Mouse (Mus musculus) hindbrain, embryonic 14.5 days (tissue): ENCODE results near the gene Negr1. TPM values are rescaled to one million over a fixed set of nuclear protein-coding genes. Genes with fewer than 3 reads are reported as not detected.
"Not testable (repeated sequence)": the region's sequence is repeated elsewhere in the genome, so short reads cannot be mapped to it uniquely, and the experiment has no call there.

Experiments
- ATAC-seq: fragments of 200-750 bp; cut with Nextera tagmentation; 2 replicates; pipeline ENCODE4 v1.8.0; 2017; ENCODE audit warnings: moderate number of reproducible peaks, mild to moderate bottlenecking, moderate TSS enrichment, moderate library complexity; ENCODE audit not compliant: low FRiP score
- DNase-seq: peaks from one replicate; pipeline ENCODE4 v3.0.0-alpha.2; 2015; ENCODE audit warnings: low spot score
- H3K27ac ChIP-seq: fragments of 300-500 bp; sonication (generic); 2 replicates; pipeline ENCODE4 v1.5.1; 2014; ENCODE audit warnings: mild to moderate bottlenecking, moderate library complexity
- H3K27me3 ChIP-seq: fragments of 300-500 bp; sonication (generic); 2 replicates; pipeline ENCODE4 v1.6.1; 2014; ENCODE audit warnings: mild to moderate bottlenecking, low read length, mixed read lengths; ENCODE audit not compliant: control insufficient read depth, insufficient read depth
- H3K36me3 ChIP-seq: fragments of 300-500 bp; sonication (generic); replicated peaks from 2 replicates; pipeline ENCODE4 v1.6.1; 2014; ENCODE audit not compliant: control insufficient read depth, insufficient read depth
- H3K4me1 ChIP-seq: fragments of 300-500 bp; sonication (generic); replicated peaks from 2 replicates; pipeline ENCODE4 v1.6.1; 2014; ENCODE audit warnings: antibody characterized with exemption, low read length, mixed read lengths; ENCODE audit not compliant: control insufficient read depth, insufficient read depth
- H3K4me2 ChIP-seq: fragments of 300-500 bp; sonication (generic); replicated peaks from 2 replicates; pipeline ENCODE4 v1.6.1; 2014; ENCODE audit warnings: mild to moderate bottlenecking, moderate library complexity
- H3K4me3 ChIP-seq: fragments of 300-500 bp; sonication (generic); replicated peaks from 2 replicates; pipeline ENCODE4 v1.5.1; 2014; ENCODE audit warnings: mild to moderate bottlenecking, low read length
- H3K9ac ChIP-seq: fragments of 300-500 bp; sonication (generic); 2 replicates; pipeline ENCODE4 v1.6.1; 2014
- H3K9me3 ChIP-seq: fragments of 300-500 bp; sonication (generic); 2 replicates; pipeline ENCODE4 v1.6.1; 2016; ENCODE audit warnings: low read length; ENCODE audit not compliant: control insufficient read depth
- WGBS: fragments of 180-500 bp; shearing (Covaris S2); extraction: QIAGEN DNeasy Blood & Tissue Kit; methylation state at CpG from one replicate; pipeline ENCODE4 v1.1.7; 2014; 5-methylcytosine and 5-hydroxymethylcytosine counted together
- polyA plus RNA-seq: library from polyadenylated mRNA; unstranded; fragments of >200 nt; fragmentation: Nextera tagmentation; extraction: Ambion mirVana; gene quantifications from 2 replicates; pipeline ENCODE4 v1.2.1, GENCODE M21; 2014

Negr1 gene
- polyA plus RNA-seq, 1 experiment from 2014 or later: 46.2 TPM

DNA sequence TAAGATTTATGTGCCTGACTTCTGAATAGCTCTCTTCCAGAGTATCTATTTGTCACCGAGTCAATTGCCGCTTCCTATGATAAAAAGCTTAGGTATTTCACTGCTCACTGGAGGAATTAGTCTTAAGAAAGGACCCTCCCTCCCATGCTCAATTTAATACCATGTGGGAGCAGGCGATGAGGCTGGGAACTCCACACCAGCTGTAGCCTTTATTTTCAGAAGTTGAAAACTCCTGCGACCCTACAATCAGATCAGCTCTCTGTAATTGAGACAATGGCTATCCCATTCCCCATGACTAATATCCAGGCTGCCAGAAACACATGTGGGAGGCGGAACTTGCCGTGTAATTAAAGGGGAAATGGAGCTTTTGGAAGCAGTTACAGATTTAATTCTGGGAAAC lies 474.4 kb downstream of the Negr1 start:
- Histone ChIP-seq H3K9ac (no peak overlapping the region), H3K27me3 (no peaks in the 10 kb centered on the region), H3K4me1 (no peaks in the 10 kb centered on the region), H3K27ac (no peak overlapping the region), H3K4me3 (no peak overlapping the region), H3K4me2 (no peak overlapping the region), H3K9me3 (no peaks in the 10 kb centered on the region), H3K36me3 (no peaks in the 10 kb centered on the region)
- DNase-seq (no peak), ATAC-seq (no peak)
- WGBS: 57% methylated on average over 6 of the region's 6 CpGs

GRCm38 (mm10) chr3:157036568-157036967 lies 475.0 kb downstream of the Negr1 start:
- Histone ChIP-seq H3K9ac (no peak overlapping the region), H3K4me2 (no peak overlapping the region), H3K9me3 (no peaks in the 10 kb centered on the region), H3K4me1 (no peaks in the 10 kb centered on the region), H3K27ac (no peak overlapping the region), H3K36me3 (no peaks in the 10 kb centered on the region), H3K27me3 (no peaks in the 10 kb centered on the region), H3K4me3 (no peak overlapping the region)
- DNase-seq (no peak), ATAC-seq (no peak)
- WGBS: 56% methylated on average over 1 of the region's 1 CpGs

DNA sequence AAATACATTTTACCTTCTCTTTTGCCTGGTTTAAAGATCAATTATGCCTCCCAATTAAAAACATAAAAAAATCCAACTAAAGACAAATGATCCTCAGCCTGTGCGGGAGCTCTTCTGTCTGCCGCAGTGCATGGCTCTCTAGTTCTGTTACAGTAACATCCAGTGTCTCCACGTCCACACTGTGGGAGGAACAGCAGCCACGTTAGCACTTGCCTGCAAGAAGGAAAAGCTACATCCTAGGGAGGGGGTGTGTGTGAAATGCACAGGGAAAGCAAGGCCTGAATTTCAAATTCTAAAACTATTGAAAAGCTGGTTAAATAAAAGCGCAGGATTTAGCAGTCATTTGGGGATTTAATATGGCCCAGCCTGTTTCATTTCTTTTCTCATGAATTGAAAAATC lies 479.0 kb downstream of the Negr1 start:
- H3K4me3 ChIP-seq: no peak overlapping the region
- DNase-seq: no peak

DNA sequence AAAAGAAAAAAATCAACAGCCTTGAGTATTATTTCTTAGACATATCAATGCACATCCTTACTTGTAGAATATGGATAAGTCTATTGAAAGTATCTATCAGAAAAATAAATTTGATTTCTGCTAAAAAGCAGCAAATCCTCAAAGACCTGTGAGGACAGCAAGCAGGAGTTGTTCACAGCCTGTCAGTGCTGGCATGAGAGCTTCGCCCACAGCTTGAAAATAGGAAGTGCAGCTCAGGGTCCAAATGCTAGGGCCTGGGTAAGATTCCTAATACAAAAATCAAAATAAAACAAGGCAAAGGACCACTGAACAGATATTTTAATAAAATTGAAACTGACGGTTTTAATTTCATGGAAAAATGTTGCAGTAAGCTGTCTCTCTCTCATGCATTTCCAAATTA lies 483.0 kb downstream of the Negr1 start:
- Histone ChIP-seq H3K27me3 (no peaks in the 10 kb centered on the region), H3K9ac (no peak overlapping the region), H3K9me3 (no peaks in the 10 kb centered on the region), H3K4me3 (no peak overlapping the region), H3K27ac (no peak overlapping the region), H3K4me1 (no peaks in the 10 kb centered on the region), H3K4me2 (no peak overlapping the region), H3K36me3 (no peaks in the 10 kb centered on the region)
- WGBS: 91% methylated on average over 2 of the region's 2 CpGs
- ATAC-seq (no peak), DNase-seq (no peak)

More for the DNA sequence above, 479.0 kb downstream of the Negr1 start:
- Histone ChIP-seq H3K36me3 (no peaks in the 10 kb centered on the region), H3K4me2 (no peak overlapping the region), H3K27me3 (no peaks in the 10 kb centered on the region), H3K9ac (no peak overlapping the region), H3K9me3 (no peaks in the 10 kb centered on the region), H3K4me1 (no peaks in the 10 kb centered on the region), H3K27ac (0 out of 2 replicates have a peak overlapping the region, but pooled peaks have one; percentile 51)
- no peak for ATAC-seq
- WGBS: 50% methylated on average over 5 of the region's 5 CpGs

GRCm38 (mm10) chr3:157064438-157064837 lies 502.8 kb downstream of the Negr1 start:
- not testable (repeated sequence) for H3K4me2 ChIP-seq, DNase-seq, H3K27me3 ChIP-seq, H3K4me3 ChIP-seq, H3K9me3 ChIP-seq, H3K36me3 ChIP-seq, ATAC-seq, H3K27ac ChIP-seq, H3K9ac ChIP-seq, H3K4me1 ChIP-seq
- 81% methylated on average over 2 of the region's 2 CpGs for WGBS

GRCm38 (mm10) chr3:157066331-157066730 lies 504.7 kb downstream of the Negr1 start:
- H3K27me3 ChIP-seq: no peaks in the 10 kb centered on the region
- ATAC-seq (no peak), DNase-seq (no peak)
- H3K4me1 ChIP-seq: no peaks in the 10 kb centered on the region
- no peak overlapping the region for H3K4me2 ChIP-seq
- H3K27ac ChIP-seq: no peak overlapping the region
- H3K36me3 ChIP-seq: no peaks in the 10 kb centered on the region
- H3K9ac ChIP-seq: no peak overlapping the region
- H3K9me3 ChIP-seq: no peaks in the 10 kb centered on the region
- H3K4me3 ChIP-seq: no peak overlapping the region

DNA sequence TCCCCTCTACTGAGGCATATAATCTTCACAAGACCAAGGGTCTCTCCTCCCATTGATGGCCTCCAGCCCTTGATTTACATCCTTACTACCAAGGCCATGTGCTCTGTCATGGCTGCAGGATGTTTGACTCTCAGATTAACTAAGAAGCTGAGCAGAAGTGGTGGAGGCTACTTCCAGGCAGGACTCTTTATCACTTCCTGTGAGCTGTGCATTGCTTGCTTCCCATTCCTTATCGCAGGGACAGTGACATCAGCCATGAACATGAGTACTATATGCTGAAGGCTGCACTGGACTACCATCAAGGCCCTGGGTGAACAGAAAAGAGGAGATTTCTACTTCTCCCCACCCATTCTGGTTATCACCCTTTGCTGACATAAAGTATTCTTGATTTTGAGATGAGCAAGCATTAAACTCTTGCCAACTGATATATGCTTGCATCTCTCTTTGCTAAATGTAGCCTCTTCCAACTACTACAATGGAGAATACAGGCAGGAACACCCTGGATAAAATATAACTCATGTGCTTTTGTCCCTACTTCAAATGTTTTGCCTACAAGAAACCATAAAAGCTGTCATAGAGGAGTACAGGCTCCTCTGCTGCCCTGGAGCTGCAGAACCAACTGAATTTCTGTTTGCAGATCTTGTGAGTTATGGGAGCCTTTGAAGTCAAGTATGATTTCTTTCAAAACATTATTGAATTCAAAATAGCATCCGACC lies 517.8 kb downstream of the Negr1 start:
- DNase-seq (no peak), ATAC-seq (no peak)
- H3K4me1 ChIP-seq: no peaks in the 10 kb centered on the region
- WGBS: 89% methylated on average over 2 of the region's 2 CpGs
- no peaks in the 10 kb centered on the region for H3K9me3 ChIP-seq
- H3K27ac ChIP-seq: no peak overlapping the region
- no peak overlapping the region for H3K9ac ChIP-seq
- no peak overlapping the region for H3K4me2 ChIP-seq
- no peaks in the 10 kb centered on the region for H3K27me3 ChIP-seq
- no peak overlapping the region for H3K4me3 ChIP-seq
- H3K36me3 ChIP-seq: no peaks in the 10 kb centered on the region

DNA sequence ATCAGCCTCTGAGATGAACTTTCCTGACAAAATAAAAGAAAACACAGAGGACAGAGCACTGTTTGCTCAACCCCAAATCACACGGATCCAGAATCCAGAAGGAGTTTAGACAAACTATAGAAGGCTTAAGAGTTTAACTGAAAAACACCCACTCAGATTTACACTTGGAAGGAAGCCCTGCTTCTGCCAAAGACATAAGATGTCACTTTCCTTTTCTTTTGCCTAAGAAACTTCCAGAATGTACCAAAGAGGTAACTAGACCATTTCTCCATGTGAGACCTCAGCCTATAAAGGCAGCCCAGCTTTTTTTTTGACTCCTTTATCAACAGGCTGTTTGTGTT lies 518.3 kb downstream of the Negr1 start:
- no peak overlapping the region for H3K27ac ChIP-seq
- H3K4me3 ChIP-seq: no peak overlapping the region
- no peaks in the 10 kb centered on the region for H3K27me3 ChIP-seq
- DNase-seq: no peak
- H3K4me2 ChIP-seq: no peak overlapping the region
- no peaks in the 10 kb centered on the region for H3K4me1 ChIP-seq
- no peaks in the 10 kb centered on the region for H3K9me3 ChIP-seq
- 78% methylated on average over 1 of the region's 1 CpGs for WGBS
- H3K9ac ChIP-seq: no peak overlapping the region
- no peaks in the 10 kb centered on the region for H3K36me3 ChIP-seq
- no peak for ATAC-seq

GRCm38 (mm10) chr3:157080585-157080984 lies 519.0 kb downstream of the Negr1 start:
- Histone ChIP-seq H3K4me1 (no peaks in the 10 kb centered on the region), H3K9me3 (no peaks in the 10 kb centered on the region), H3K36me3 (no peaks in the 10 kb centered on the region), H3K27ac (no peak overlapping the region), H3K4me3 (no peak overlapping the region), H3K9ac (no peak overlapping the region), H3K27me3 (no peaks in the 10 kb centered on the region), H3K4me2 (no peak overlapping the region)
- DNase-seq (no peak), ATAC-seq (no peak)
- WGBS: 93% methylated on average over 1 of the region's 1 CpGs
